Mouse (Mus musculus): ENCODE measurements around the gene Nprl3.
"Not testable (repeated sequence)": the region's sequence is repeated elsewhere in the genome, so short reads cannot be mapped to it uniquely, and the experiment has no call there.

The Nprl3 gene

DNA sequence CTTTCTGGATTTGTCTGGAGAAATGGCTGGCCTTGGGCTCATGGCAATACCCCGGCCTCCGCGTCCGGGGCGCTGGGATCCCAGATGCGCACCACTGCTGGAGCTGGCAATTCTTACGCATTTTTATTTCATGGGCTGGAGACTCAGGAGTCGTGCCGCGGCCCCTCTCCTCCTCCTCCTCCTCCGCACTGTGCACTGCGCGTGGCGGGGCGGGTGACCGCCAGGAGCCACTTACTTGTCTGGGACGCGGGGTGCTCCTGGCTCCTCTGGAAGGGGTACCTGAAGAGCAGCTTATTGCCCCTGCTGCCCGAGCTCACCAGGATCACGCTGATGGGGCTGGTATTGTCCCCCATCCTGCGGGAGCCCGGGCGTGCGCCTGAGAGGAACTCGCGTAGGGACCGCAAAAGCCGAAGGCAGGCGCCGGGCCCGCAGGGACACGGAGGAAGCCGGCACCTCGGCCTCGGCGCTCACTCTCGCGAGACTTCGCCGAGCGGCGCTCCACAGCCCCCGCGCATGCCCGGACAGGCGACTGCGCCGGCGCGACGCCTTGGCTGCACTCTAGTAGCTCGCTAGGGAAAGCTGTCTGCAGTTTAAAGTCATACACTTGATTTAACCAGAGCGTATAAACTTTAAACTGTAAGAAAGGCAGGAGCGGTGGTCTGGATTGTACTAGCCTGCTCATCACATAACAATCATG, at the start of gene Nprl3:
Gene Nprl3 (minus strand): TSS at position 520 of the 697 bp plus-strand sequence.
- peak; percentile 91 to 96 for DNase-seq (ENCODE audit: low spot score in 2 of 2)

DNA sequence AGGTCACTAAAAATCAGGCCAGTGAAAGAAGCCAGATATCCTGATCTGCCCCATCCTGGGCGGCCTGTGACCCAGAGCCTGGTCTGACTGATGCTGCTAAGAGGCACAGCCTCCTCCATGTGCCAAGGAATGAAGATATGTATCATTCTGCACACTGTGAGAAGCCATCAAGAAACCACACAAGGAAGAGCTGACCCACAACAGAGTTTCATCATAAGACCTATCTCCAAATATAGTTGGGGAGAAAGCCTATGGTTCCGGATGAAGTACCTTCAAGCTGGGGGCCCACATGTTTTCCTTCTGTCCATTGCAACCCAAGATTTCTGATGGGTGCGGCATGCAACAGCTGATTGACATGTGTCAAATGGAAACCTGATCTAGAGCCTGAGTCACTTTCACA, 48.5 kb upstream of the Nprl3 start:
- no peak for DNase-seq (ENCODE audit: low spot score in 2 of 2)

DNA sequence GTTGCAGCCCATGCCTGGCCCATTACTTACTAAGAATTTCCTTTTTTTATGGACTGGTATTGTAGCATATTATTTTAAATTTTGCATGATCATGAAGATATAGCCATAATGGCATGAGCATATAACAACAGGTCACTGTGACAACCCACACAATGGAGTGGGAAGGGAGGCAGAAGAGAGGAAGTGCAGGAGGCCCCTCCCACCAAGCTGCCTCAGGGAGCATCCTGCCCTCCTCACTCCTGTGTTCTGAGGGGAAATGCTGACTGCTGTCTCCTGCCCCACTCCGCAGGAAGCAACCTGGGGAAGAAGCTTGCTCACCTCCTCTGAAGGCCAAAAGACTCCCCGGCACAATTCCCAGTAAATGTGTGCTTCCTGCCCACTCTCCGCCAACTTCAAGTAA, 42.4 kb upstream of the Nprl3 start:
- no peak for DNase-seq (ENCODE audit: low spot score in 2 of 2)

DNA sequence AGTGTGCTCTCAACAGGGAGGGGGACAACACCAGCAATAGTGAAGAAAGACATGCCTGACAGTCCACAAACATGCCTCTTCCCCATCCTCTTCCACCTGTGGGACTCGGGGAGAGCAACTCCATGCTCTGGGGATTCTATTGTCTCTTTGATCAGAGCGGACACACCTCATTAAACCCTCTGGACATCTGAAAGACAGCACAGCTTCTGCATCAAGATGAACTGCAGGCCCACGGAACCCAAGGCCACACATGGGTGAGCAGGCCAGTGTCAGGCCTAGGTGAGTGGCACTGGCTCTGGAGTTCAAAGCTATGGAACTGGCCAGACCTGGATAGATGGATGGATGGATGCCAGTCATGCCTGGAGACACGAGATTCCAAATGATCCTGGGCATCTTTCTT, 41.9 kb upstream of the Nprl3 start:
- DNase-seq (ENCODE audit: low spot score in 2 of 2) = no peak

DNA sequence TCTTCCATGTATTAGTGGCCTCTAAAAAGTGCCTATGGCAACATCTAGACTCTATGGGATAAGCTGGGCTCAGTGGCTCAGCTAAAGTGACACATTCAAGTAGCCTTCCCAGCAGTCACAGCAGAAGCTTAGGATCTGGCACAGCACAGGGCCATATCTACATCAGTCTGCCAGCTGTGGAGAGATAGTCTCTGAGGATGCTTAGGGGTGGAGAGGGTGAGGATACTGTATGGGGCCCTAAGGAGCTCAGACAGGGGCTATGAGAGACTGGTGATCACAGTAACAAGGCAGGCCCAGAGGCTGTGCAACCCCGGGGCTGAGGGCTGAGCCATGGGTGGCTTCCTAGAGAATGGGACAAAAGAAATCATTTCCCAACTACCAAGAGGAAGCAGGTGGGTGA, 39.5 kb upstream of the Nprl3 start:
- no peak for DNase-seq (ENCODE audit: low spot score in 2 of 2)

DNA sequence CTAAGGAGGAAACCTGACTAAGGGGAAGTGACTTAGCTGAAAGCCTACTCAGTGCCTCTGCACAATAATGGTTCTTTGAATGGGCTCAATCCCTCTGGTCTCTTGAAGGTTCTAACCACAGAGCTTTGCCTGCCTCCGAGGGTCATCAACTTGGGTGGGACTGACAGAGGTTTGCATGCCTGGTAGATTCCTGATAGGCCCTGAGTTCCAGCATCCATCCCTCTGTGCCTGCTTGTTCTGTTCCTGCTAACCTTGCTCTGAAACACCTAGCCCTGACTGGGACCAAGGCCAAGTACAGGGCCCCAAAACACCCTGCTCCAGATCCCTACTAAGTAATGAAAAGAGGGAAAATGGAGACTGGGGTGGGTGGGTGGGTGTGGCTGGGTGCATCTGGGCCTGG, 35.9 kb upstream of the Nprl3 start:
- DNase-seq (ENCODE audit: low spot score in 2 of 2) = no peak

DNA sequence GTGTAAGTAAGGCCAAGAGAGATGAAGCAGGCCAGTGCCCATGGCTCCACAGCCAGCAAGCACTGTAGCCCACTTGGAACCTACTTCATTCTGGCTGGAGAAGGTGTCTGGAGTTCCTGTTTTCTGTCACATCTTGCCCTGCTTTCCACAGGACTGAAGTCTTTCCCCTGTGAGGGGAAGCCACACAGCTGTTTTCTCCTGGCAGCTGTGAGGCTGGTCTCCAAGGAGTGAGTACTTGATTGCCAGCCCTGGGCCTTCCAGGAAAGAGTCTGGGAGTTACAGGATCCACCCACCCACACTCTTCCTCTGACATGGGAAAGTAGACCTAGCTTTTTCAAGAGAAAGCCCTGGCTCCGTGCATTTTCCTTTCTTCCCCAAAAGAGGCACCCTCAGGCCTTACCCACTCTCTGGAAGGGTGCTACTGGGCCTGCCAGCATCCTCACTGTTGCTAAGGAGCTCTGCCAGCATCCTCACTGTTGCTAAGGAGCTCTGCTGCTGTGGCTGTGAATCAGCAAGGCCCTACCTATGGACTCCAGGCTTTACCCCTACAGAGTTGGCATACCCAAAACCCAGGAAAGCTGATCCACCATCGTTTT, 35.4 kb upstream of the Nprl3 start:
- peak in 1 of 2 experiments; percentile 22 for DNase-seq (ENCODE audit: low spot score in 2 of 2)

DNA sequence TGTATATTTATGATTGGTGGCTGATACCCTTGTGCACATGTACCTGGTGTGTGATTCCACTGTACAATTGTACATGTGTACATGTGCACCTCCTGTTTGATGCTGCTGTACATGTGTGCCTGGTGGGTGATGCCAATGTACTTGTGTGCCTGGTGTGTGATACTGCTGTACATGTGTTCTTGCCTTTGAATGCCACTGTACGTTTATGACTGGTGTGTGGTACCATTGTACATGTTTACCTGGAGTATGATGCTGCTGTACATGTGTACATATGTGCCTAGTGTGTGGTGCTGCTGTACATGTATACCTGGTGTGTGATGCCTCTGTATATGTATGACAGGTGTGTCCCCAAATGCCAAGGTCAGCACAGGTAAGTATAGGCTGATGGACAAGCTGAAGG, 34.0 kb upstream of the Nprl3 start:
- no peak for DNase-seq (ENCODE audit: low spot score in 2 of 2)

DNA sequence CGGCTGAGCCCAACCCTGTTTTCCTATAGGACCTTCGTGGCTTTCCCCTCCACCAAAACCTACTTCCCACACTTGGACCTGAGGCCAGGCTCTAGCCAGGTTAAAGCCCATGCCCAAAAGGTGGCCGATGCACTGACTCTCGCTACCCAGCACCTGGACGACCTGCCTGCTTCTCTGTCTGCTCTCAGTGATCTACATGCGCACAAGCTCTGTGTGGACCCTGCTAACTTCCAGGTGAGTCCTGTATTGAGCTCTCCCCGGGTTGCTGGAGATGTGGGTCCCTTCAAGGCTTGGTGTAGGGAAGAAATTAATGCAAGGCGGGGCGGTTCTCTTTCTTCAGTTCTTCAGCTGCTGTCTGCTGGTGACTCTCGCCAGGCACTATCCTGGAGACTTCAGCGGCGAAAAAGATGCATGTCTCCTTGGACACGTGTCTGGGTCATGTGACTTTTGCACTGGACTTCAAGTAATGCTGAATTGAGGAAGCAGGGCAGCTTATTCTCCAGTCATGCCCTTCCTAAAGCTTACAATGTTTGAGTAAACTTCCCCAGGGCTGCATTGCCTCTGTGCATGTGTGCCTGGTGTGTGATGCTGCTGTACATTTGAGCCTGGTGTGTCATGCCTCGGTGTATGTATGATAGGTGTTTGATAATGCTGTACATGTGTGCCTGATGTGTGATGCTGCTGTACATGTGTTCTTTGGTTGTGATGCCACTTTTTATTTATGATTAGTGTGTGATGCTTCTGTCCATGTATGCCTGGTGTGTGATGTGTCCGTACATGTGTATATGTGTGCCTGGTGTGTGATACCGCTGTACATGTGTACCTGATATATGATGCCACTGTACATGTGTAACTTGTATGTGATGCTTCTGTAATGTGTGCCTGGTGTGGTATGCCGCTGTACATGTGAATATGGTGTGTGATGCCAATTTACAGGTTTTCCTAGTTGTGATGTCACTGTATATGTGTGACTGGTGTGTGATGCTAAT, 33.1 kb upstream of the Nprl3 start:
- DNase-seq (ENCODE audit: low spot score in 2 of 2) = no peak

DNA sequence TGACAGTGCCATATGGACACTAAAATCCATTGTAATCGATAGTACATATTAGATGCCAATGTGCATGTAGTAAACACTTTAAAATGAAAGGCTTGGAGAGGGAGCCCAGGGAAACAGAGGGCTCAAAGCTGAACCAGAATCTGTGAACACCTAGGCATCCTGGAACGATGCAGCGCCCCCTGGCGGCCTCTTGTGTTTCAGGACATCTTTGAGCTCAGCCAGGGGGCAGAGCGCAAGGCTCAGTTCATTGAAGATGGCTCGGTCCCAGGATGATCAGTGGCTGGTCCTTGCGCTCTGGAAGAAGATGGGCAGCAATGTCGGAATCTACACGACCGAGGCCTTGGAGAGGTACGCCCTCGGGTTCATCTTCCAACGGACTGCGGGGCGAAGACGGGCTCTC, 32.4 kb upstream of the Nprl3 start, which contains the start of gene Hbq1a:
Gene Hbq1a (plus strand): TSS at position 205 of the 400 bp plus-strand sequence.
- peak; percentile 32 to 45 for DNase-seq (ENCODE audit: low spot score in 2 of 2)

DNA sequence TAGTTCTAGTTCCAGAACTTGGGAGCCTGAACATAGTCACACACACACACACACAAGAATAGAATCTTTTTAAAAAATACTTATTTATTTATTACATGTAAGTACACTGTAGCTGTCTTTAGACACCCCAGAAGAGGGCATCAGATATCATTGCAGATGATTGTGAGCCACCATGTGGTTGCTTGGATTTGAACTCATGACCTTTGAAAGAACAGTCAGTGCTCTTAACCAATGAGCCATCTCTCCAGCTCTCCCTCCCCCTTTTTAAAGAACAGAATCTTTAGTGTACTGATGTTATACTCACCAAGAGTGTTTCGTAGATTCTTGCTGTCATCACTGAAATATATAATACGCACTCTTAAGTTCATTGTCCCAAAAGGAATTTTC, 31.0 kb upstream of the Nprl3 start:
- DNase-seq (ENCODE audit: low spot score in 2 of 2) = no peak

DNA sequence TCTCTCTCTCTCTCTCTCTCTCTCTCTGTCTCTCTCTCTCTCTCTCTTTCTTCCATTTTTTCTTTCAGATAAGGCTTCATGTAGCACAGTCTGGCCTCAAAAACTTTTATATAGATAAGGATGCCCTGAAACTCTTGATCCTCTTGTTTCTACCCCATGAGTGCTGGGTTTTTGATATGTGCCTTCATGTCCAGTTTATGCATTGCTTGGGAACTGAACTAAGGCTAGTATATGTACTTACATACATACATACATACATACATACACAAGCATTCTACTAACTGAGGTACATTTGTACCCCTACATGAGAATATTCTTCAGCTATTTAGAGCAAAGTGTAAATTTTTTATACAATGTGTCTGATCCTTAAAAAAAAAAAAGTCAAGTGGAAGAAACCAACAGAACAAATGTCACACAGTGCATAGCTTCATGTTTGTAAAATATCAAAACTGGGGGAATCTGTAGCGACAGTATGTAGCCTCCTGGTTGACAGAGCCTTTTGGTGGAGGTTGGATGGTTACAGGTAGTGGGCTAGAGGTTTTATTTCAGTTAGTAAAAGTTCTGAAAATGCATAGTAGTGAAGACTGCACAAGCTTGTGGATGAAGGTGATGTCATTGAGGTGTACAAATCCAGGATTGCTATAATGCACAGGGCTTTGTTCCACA, 30.5 kb upstream of the Nprl3 start:
- no peak for DNase-seq (ENCODE audit: low spot score in 2 of 2)

DNA sequence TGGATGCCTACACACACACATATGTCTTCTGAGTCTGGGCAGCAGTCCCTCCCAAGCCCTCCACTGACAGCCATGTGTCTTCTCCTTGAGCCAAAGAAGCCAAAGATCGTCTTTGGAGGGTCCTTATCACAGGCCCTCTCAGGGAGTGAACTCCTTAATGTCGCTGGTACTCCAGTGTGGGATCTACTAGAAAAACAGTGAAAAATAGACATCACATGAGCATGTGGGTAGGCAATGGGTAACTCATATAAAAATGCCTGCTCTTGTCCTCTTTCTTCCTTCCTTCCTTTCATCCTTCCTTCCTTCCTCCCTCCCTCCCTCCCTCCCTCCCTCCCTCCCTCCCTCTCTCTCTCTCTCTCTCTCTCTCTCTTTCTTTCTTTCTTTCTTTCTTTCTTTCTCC, 29.9 kb upstream of the Nprl3 start:
- DNase-seq (ENCODE audit: low spot score in 2 of 2) = not testable (repeated sequence)

DNA sequence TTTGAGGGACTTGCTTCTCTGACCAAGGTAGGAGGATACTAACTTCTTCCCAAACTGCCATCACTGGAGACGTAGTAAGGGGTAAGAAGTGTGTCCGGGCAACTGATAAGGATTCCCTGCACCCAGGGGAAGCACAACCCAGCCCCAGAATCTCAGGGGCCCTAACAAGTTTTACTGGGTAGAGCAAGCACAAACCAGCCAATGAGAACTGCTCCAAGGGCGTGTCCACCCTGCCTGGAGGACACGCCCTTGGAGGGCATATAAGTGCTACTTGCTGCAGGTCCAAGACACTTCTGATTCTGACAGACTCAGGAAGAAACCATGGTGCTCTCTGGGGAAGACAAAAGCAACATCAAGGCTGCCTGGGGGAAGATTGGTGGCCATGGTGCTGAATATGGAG, 28.7 kb upstream of the Nprl3 start, which contains the start of gene Hba-a2:
Gene Hba-a2 (plus strand): TSS at position 287 of the 400 bp plus-strand sequence.
- DNase-seq (ENCODE audit: low spot score in 2 of 2) = not testable (repeated sequence)

DNA sequence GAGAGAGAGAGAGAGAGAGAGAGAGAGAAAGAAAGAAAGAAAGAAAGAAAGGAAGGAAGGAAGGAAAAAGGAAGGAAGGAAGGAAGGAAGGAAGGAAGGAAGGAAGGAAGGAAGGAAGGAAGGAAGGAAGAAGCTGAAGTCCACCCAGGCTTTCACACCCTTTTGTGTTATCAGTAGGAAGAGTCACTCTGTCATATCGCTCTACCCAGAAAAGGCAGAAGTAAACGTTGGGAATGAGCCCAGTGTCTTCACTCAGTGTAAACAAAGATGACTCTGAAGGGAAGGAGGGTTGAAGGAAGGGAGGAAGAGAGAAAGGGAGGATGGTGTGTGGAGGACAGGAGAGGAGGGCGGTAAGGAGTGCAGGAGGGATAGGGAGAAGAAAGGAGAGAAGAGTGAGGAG, 26.0 kb upstream of the Nprl3 start:
- not testable (repeated sequence) for DNase-seq (ENCODE audit: low spot score in 2 of 2)

DNA sequence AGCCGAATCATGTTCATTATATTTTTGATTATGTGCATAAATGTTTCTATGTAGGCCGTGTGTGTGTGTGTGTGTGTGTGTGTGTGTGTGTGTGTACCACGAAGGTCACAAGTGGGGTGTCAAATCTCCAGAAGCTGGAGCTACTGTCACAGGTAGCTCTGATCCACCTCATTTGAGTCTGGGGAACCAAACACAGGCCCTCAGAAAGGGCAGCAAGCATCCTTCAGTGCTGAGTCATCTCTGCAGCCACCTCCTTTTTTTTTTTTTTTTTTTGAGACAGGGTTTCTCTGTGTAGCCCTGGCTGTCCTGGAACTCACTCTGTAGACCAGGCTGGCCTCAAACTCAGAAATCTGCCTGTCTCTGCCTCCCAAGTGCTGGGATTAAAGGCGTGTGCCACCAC, 25.3 kb upstream of the Nprl3 start:
- not testable (repeated sequence) for DNase-seq (ENCODE audit: low spot score in 2 of 2)

DNA sequence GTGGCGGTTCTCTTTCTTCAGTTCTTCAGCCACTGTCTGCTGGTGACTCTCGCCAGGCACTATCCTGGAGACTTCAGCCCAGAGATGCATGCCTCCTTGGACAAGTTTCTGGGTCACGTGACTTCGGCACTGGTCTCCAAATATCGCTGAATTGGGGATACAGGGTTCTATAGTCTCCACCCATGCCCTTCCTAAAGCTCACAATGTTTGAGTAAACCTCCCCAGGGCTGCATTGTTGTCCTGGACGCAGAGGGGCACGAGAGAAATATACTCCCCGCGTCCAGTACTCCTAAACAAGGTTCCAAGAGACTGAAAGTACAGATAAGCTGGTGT, 20.0 kb upstream of the Nprl3 start:
- DNase-seq (ENCODE audit: low spot score in 2 of 2) = no peak

DNA sequence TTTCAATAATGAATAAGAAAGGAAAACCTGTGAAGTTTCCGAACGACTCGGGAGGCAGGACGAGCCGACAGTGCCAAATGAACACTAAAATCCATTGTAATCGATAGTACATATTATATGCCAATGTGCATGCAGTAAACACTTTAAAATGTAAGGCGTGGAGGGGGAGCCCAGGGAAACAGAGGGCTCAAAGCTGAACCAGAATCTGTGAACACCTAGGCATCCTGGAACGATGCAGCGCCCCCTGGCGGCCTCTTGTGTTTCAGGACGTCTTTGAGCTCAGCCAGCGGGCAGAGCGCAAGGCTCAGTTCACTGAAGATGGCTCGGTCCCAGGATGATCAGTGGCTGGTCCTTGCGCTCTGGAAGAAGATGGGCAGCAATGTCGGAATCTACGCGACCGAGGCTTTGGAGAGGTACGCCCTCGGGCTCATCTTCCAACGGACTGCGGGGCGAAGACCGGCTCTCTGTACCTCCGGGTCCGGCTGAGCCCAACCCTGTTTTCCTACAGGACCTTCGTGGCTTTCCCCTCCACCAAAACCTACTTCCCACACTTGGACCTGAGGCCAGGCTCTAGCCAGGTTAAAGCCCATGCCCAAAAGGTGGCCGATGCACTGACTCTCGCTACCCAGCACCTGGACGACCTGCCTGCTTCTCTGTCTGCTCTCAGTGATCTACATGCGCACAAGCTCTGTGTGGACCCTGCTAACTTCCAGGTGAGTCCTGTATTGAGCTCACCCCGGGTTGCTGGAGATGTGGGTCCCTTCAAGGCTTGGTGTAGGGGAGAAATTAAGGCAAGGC, 19.4 kb upstream of the Nprl3 start, which contains the start of gene Hbq1b:
Gene Hbq1b (plus strand): TSS at position 271 of the 798 bp plus-strand sequence.
- peak; percentile 50 to 74 for DNase-seq (ENCODE audit: low spot score in 2 of 2)

DNA sequence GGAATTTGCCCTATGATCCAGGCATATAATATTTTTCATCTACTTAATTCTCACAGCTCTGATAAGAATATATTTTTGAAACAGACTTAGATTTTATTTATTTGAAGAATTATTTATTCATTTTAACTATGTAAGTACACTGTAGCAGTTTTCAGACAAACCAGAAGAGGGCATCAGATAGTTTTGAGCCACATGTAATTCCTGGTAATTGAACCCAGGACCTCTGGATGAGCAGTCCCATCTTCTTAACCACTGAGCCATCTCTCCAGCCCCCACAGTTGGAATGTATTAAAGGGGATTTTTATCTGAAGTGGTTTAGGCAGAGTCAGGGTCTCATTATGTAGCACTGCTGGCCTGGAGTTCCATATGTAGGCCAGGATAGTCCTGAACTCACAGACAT, 18.4 kb upstream of the Nprl3 start:
- not testable (repeated sequence) for DNase-seq (ENCODE audit: low spot score in 2 of 2)

DNA sequence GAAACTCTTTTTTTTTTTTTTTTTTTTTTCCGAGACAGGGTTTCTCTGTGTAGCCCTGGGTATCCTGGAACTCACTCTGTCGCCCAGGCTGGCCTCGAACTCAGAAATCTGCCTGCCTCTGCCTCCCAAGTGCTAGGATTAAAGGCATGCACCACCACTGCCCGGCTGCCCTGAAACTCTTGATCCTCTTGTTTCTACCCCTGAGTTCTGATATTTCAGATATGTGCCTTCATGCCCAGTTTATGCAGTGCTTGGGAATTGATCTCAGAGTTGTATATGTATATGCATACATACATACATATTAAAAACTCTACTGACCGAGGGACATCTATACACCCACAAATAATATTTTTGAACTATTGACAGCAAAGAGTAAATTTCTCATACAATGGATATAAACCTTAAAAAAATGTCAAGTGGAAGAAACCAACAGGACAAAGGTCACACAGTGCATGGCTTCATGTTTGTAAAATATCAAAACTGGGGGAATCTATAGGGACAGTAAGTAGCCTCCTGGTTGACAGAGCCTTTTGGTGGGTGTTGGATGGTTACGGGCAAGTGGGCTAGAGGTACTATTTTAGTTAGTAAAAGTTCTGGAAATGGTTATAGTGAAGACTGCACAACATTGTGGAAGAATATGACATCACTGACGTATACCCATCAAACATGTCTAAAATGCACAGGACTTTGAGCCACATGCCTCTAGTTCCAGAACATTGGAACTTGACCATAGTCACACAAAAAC, 17.7 kb upstream of the Nprl3 start:
- no peak for DNase-seq (ENCODE audit: low spot score in 2 of 2)
